Mouse (Mus musculus) stomach, postnatal 0 days (tissue): ENCODE measurements around the gene Pradc1. TPM values are rescaled to one million over a fixed set of nuclear protein-coding genes. Genes with fewer than 3 reads are reported as not detected.

ENCODE experiments used
- ATAC-seq: fragments of 200-750 bp; cut with Nextera tagmentation; 2 replicates; pipeline ENCODE4 v1.8.0; 2017; ENCODE audit not compliant: low FRiP score, low TSS enrichment
- DNase-seq: peaks from one replicate; pipeline ENCODE4 v3.0.0-alpha.2; 2016; ENCODE audit warnings: low spot score
- H3K27ac ChIP-seq: fragments of 300-500 bp; sonication (generic); replicated peaks from 2 replicates; pipeline ENCODE4 v1.5.1; 2014; ENCODE audit warnings: mild to moderate bottlenecking, control low read depth
- H3K27me3 ChIP-seq: fragments of 300-500 bp; sonication (generic); 2 replicates; pipeline ENCODE4 v1.6.1; 2014; ENCODE audit warnings: low read length; ENCODE audit not compliant: control insufficient read depth, insufficient read depth
- H3K36me3 ChIP-seq: fragments of 300-500 bp; sonication (generic); 2 replicates; pipeline ENCODE4 v1.6.1; 2014; ENCODE audit warnings: low read length, mixed read lengths; ENCODE audit not compliant: control insufficient read depth, insufficient read depth
- H3K4me1 ChIP-seq: fragments of 300-500 bp; sonication (generic); replicated peaks from 2 replicates; pipeline ENCODE4 v1.6.1; 2014; ENCODE audit warnings: antibody characterized with exemption; ENCODE audit not compliant: control insufficient read depth, insufficient read depth
- H3K4me2 ChIP-seq: fragments of 300-500 bp; sonication (generic); replicated peaks from 2 replicates; pipeline ENCODE4 v1.6.1; 2014; ENCODE audit warnings: low read depth, mild to moderate bottlenecking, control low read depth, moderate library complexity
- H3K4me3 ChIP-seq: fragments of 300-500 bp; sonication (generic); 2 replicates; pipeline ENCODE4 v1.5.1; 2014; ENCODE audit warnings: low read depth, low read length, control low read depth
- H3K9ac ChIP-seq: fragments of 300-500 bp; sonication (generic); 2 replicates; pipeline ENCODE4 v1.6.1; 2014; ENCODE audit warnings: mild to moderate bottlenecking, low read length, control low read depth, mixed read lengths
- H3K9me3 ChIP-seq: fragments of 300-500 bp; sonication (generic); 2 replicates; pipeline ENCODE4 v1.6.1; 2016; ENCODE audit warnings: low read length; ENCODE audit not compliant: control insufficient read depth
- CTCF ChIP-seq: IDR thresholded peaks from 2 replicates; pipeline ENCODE4 v1.5.1; 2016; ENCODE audit warnings: antibody characterized with exemption, low read depth, mild to moderate bottlenecking, moderate library complexity
- EP300 ChIP-seq: optimal IDR thresholded peaks from 2 replicates; pipeline ENCODE3; 2016; ENCODE audit warnings: antibody characterized with exemption
- WGBS: fragments of 180-500 bp; shearing (Covaris S2); extraction: QIAGEN DNeasy Blood & Tissue Kit; methylation state at CpG from one replicate; pipeline ENCODE4 v1.1.7; 2014; 5-methylcytosine and 5-hydroxymethylcytosine counted together
- polyA plus RNA-seq: library from polyadenylated mRNA; unstranded; fragments of >200 nt; fragmentation: Nextera tagmentation; extraction: Ambion mirVana; gene quantifications from 2 replicates; pipeline ENCODE4 v1.2.1, GENCODE M21; 2015

Gene Pradc1
- polyA plus RNA-seq, 1 experiment from 2014 or later = 35.3 TPM

- no peak overlapping the region for H3K4me3 ChIP-seq
- H3K9me3 ChIP-seq = no peaks in the 10 kb centered on the region
- H3K9ac ChIP-seq = no peak overlapping the region
- H3K27ac ChIP-seq = no peak overlapping the region
- no peaks in the 10 kb centered on the region for H3K27me3 ChIP-seq
- ATAC-seq (peak; percentile 73), DNase-seq (peak; percentile 48)
- no peaks in the 10 kb centered on the region for H3K36me3 ChIP-seq
- TF ChIP-seq CTCF = peak; percentile 28
- TF ChIP-seq EP300 = no peak
- no peak overlapping the region for H3K4me2 ChIP-seq
- WGBS = 20% methylated on average over 3 of the region's 3 CpGs
- H3K4me1 ChIP-seq = no peaks in the 10 kb centered on the region
Observed at GRCm38 (mm10) chr6:85415829-85416228, 35.9 kb downstream of the Pradc1 start.

- Histone ChIP-seq H3K9me3 (no peaks in the 10 kb centered on the region), H3K4me2 (no peak overlapping the region), H3K36me3 (no peaks in the 10 kb centered on the region), H3K27me3 (no peaks in the 10 kb centered on the region), H3K4me1 (no peaks in the 10 kb centered on the region), H3K9ac (no peak overlapping the region), H3K27ac (no peak overlapping the region), H3K4me3 (no peak overlapping the region)
- WGBS = 12% methylated on average over 13 of the region's 13 CpGs
- DNase-seq (peak; percentile 84), ATAC-seq (peak; percentile 81)
- TF ChIP-seq CTCF (peak; percentile 83), EP300 (no peak)
Observed at GRCm38 (mm10) chr6:85410771-85411273, 40.9 kb downstream of the Pradc1 start.

GRCm38 (mm10) chr6:85409003-85409402, 42.8 kb downstream of the Pradc1 start:
- Histone ChIP-seq H3K36me3 (no peaks in the 10 kb centered on the region), H3K27ac (no peak overlapping the region), H3K4me2 (0 out of 2 replicates have a peak overlapping the region, but pooled peaks have one; percentile 20), H3K4me1 (no peaks in the 10 kb centered on the region), H3K4me3 (peak overlapping the region; percentile 12; the same call in 1 of the 2 replicates), H3K9ac (no peak overlapping the region), H3K27me3 (no peaks in the 10 kb centered on the region), H3K9me3 (no peaks in the 10 kb centered on the region)
- 5% methylated on average over 31 of the region's 31 CpGs for WGBS
- TF ChIP-seq EP300 = no peak
- TF ChIP-seq CTCF = no peak
- ATAC-seq = no peak
- no peak for DNase-seq

GRCm38 (mm10) chr6:85403039-85403438, 48.7 kb downstream of the Pradc1 start:
- H3K36me3 ChIP-seq = no peaks in the 10 kb centered on the region
- TF ChIP-seq CTCF = no peak
- TF ChIP-seq EP300 = no peak
- 72% methylated on average over 10 of the region's 10 CpGs for WGBS
- H3K4me1 ChIP-seq = no peaks in the 10 kb centered on the region
- no peak for DNase-seq
- no peak overlapping the region for H3K9ac ChIP-seq
- no peaks in the 10 kb centered on the region for H3K9me3 ChIP-seq
- no peak overlapping the region for H3K4me3 ChIP-seq
- no peak overlapping the region for H3K4me2 ChIP-seq
- no peak for ATAC-seq
- H3K27me3 ChIP-seq = no peaks in the 10 kb centered on the region
- no peak overlapping the region for H3K27ac ChIP-seq

GRCm38 (mm10) chr6:85402613-85403012, 49.2 kb downstream of the Pradc1 start:
- no peak overlapping the region for H3K27ac ChIP-seq
- H3K4me3 ChIP-seq = no peak overlapping the region
- WGBS = 35% methylated on average over 2 of the region's 2 CpGs
- TF ChIP-seq CTCF = no peak
- no peak for TF ChIP-seq EP300
- H3K4me1 ChIP-seq = no peaks in the 10 kb centered on the region
- ATAC-seq (no peak), DNase-seq (no peak)
- no peaks in the 10 kb centered on the region for H3K9me3 ChIP-seq
- no peaks in the 10 kb centered on the region for H3K36me3 ChIP-seq
- no peaks in the 10 kb centered on the region for H3K27me3 ChIP-seq
- H3K4me2 ChIP-seq = no peak overlapping the region
- no peak overlapping the region for H3K9ac ChIP-seq

- Histone ChIP-seq H3K4me1 (no peaks in the 10 kb centered on the region), H3K27me3 (no peaks in the 10 kb centered on the region), H3K4me3 (no peak overlapping the region), H3K36me3 (no peaks in the 10 kb centered on the region), H3K9ac (no peak overlapping the region), H3K4me2 (no peak overlapping the region), H3K27ac (no peak overlapping the region), H3K9me3 (no peaks in the 10 kb centered on the region)
- 32% methylated on average over 5 of the region's 5 CpGs for WGBS
- no peak for DNase-seq
- peak; percentile 47; the same call in 1 of the 2 replicates for ATAC-seq
- TF ChIP-seq EP300 = no peak
- TF ChIP-seq CTCF = no peak
Observed at GRCm38 (mm10) chr6:85399715-85400114, 52.1 kb downstream of the Pradc1 start.
